Mouse (Mus musculus) midbrain, embryonic 13.5 days (tissue): Measurements from ENCODE around the gene Trmt2b. TPM values are rescaled to one million over a fixed set of nuclear protein-coding genes. Genes with fewer than 3 reads are reported as not detected.
A peak's percentile ranks its signal among the peaks of the same experiment; 100 is the strongest.

Source experiments
- ATAC-seq: fragments of 200-750 bp; cut with Nextera tagmentation; 2 replicates; pipeline ENCODE4 v1.8.0; 2017; ENCODE audit warnings: mild to moderate bottlenecking, moderate TSS enrichment, moderate library complexity
- H3K27ac ChIP-seq: fragments of 300-500 bp; sonication (generic); 2 replicates; pipeline ENCODE4 v1.5.1; 2015; ENCODE audit warnings: inconsistent platforms, mild to moderate bottlenecking, moderate library complexity
- H3K27me3 ChIP-seq: fragments of 300-500 bp; sonication (generic); 2 replicates; pipeline ENCODE4 v1.6.1; 2015; ENCODE audit warnings: mild to moderate bottlenecking, inconsistent platforms
- H3K36me3 ChIP-seq: fragments of 300-500 bp; sonication (generic); 2 replicates; pipeline ENCODE4 v1.6.1; 2015; ENCODE audit warnings: mild to moderate bottlenecking, inconsistent platforms
- H3K4me1 ChIP-seq: fragments of 300-500 bp; sonication (generic); replicated peaks from 2 replicates; pipeline ENCODE4 v1.6.1; 2015; ENCODE audit warnings: inconsistent platforms
- H3K4me2 ChIP-seq: fragments of 300-500 bp; sonication (generic); replicated peaks from 2 replicates; pipeline ENCODE4 v1.6.1; 2015; ENCODE audit warnings: moderate library complexity, mild to moderate bottlenecking, inconsistent platforms
- H3K4me3 ChIP-seq: fragments of 300-500 bp; sonication (generic); replicated peaks from 2 replicates; pipeline ENCODE4 v1.5.1; 2015; ENCODE audit warnings: mild to moderate bottlenecking, inconsistent platforms
- H3K9ac ChIP-seq: fragments of 300-500 bp; sonication (generic); replicated peaks from 2 replicates; pipeline ENCODE4 v1.6.1; 2015; ENCODE audit warnings: mild to moderate bottlenecking, inconsistent platforms
- H3K9me3 ChIP-seq: fragments of 300-500 bp; sonication (generic); 2 replicates; pipeline ENCODE4 v1.6.1; 2016; ENCODE audit warnings: mild to moderate bottlenecking, inconsistent platforms
- WGBS: fragments of 180-500 bp; shearing (Covaris S2); methylation state at CpG from one replicate; pipeline ENCODE4 v1.1.7; 2015; 5-methylcytosine and 5-hydroxymethylcytosine counted together
- polyA plus RNA-seq: library from polyadenylated mRNA; unstranded; fragments of >200 nt; fragmentation: Nextera tagmentation; extraction: Ambion mirVana; gene quantifications from 2 replicates; pipeline ENCODE4 v1.2.1, GENCODE M21; 2015

Trmt2b gene
- polyA plus RNA-seq, 1 experiment from 2014 or later, result 4.5 TPM

DNA sequence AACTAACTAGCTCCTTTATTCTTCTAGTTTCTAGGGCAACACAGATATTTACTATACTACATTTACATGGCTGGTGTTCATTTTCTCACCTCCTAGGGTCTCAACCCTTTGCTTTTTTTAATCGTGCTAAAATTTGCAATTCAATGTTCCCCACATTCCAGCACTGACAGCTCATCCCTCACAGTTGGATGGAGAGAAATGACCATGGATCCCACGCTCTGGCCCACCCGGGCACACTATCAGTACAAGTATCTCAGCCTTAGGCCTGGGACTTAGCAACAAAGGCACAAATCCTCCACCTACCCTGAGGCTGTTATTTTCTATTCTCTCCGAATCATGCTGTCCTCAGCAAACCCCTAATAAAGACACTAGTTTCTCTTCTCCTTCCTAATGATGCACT is 9.0 kb upstream of the Trmt2b start:
- H3K4me1 ChIP-seq, result no peaks in the 10 kb centered on the region
- no peak overlapping the region for H3K9ac ChIP-seq
- peaks cover 8% of the 10 kb centered on the region; the same call in 1 of the 2 replicates for H3K27me3 ChIP-seq
- no peaks in the 10 kb centered on the region for H3K9me3 ChIP-seq
- ATAC-seq, result 0 out of 2 replicates have a peak, but pooled peaks have one; percentile 34
- no peak overlapping the region for H3K4me2 ChIP-seq
- H3K36me3 ChIP-seq, result no peaks in the 10 kb centered on the region
- no peak overlapping the region for H3K4me3 ChIP-seq
- H3K27ac ChIP-seq, result no peak overlapping the region
- 43% methylated on average over 4 of the region's 4 CpGs for WGBS

DNA sequence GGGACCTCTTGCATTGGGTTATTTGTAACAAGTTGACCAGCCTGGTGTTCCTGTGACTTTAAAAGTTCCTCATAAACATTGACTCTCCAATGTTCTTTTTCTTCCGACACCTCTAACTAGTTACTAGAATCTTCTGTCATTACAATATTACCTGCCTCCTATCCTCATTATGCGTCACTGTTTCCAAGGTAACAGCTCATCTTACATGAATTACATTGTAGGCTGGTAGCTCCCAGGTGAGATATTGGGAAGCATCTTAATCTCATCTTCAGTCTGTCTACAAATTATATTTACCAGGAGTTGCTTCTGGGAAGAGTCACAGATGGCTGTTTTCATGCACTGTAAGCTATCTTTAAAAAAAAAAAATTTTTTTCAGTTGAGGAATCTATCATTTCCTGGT is 8.3 kb upstream of the Trmt2b start:
- peaks cover 6% of the 10 kb centered on the region; the same call in 1 of the 2 replicates for H3K27me3 ChIP-seq
- no peak for ATAC-seq
- H3K9ac ChIP-seq, result no peak overlapping the region
- no peak overlapping the region for H3K4me3 ChIP-seq
- H3K36me3 ChIP-seq, result no peaks in the 10 kb centered on the region
- no peaks in the 10 kb centered on the region for H3K4me1 ChIP-seq
- 85% methylated on average over 2 of the region's 2 CpGs for WGBS
- no peak overlapping the region for H3K4me2 ChIP-seq
- H3K9me3 ChIP-seq, result no peaks in the 10 kb centered on the region
- no peak overlapping the region for H3K27ac ChIP-seq

DNA sequence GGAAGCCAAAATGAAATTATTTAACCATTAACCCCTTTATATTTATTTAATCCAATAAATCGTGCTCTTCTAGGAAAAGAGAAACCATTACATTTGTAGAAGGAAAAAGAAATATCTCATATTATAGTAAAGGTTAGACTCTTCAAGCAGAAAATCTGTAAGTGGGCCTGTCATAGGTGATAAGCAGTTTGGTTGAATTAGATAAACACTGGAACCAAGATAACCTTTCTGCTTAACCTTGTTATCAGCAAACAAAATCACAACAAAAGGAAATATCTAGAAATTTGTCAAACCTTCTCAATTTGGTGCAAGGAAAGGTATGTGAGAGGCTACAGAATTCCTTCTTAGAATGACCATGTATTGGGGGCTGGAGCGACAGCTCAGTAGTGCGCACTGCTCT is 3.7 kb upstream of the Trmt2b start:
- no peak for ATAC-seq
- no peak overlapping the region for H3K9ac ChIP-seq
- H3K4me2 ChIP-seq, result no peak overlapping the region
- no peak overlapping the region for H3K27ac ChIP-seq
- WGBS, result 82% methylated on average over 3 of the region's 3 CpGs
- H3K4me1 ChIP-seq, result 0 out of 2 replicates have a peak, but pooled peaks cover 3% of the 10 kb centered on the region
- H3K4me3 ChIP-seq, result no peak overlapping the region
- no peaks in the 10 kb centered on the region for H3K36me3 ChIP-seq
- no peaks in the 10 kb centered on the region; the same call in 1 of the 2 replicates for H3K27me3 ChIP-seq
- no peaks in the 10 kb centered on the region for H3K9me3 ChIP-seq

- H3K9me3 ChIP-seq, result no peaks in the 10 kb centered on the region
- 0 out of 2 replicates have a peak overlapping the region, but pooled peaks have one; percentile 53 for H3K4me2 ChIP-seq
- no peak overlapping the region for H3K9ac ChIP-seq
- H3K27ac ChIP-seq, result no peak overlapping the region
- H3K27me3 ChIP-seq, result no peaks in the 10 kb centered on the region; the same call in 1 of the 2 replicates
- peak; percentile 41; the same call in 1 of the 2 replicates for ATAC-seq
- H3K4me1 ChIP-seq, result 0 out of 2 replicates have a peak, but pooled peaks cover 3% of the 10 kb centered on the region
- H3K36me3 ChIP-seq, result no peaks in the 10 kb centered on the region
- WGBS, result 36% methylated on average over 6 of the region's 6 CpGs
- H3K4me3 ChIP-seq, result no peak overlapping the region
Observed at GRCm38 (mm10) chrX:134275715-134276114, 1.1 kb downstream of the Trmt2b start.

- Histone ChIP-seq H3K36me3 (no peaks in the 10 kb centered on the region), H3K9me3 (no peaks in the 10 kb centered on the region), H3K27me3 (peaks cover 5% of the 10 kb centered on the region; the same call in 1 of the 2 replicates), H3K4me2 (no peak overlapping the region), H3K9ac (no peak overlapping the region), H3K27ac (no peak overlapping the region), H3K4me3 (no peak overlapping the region), H3K4me1 (no peaks in the 10 kb centered on the region)
- 74% methylated on average over 11 of the region's 11 CpGs for WGBS
- ATAC-seq, result 0 out of 2 replicates have a peak, but pooled peaks have one; percentile 34
Observed at GRCm38 (mm10) chrX:134262129-134262528, 14.7 kb downstream of the Trmt2b start.

DNA sequence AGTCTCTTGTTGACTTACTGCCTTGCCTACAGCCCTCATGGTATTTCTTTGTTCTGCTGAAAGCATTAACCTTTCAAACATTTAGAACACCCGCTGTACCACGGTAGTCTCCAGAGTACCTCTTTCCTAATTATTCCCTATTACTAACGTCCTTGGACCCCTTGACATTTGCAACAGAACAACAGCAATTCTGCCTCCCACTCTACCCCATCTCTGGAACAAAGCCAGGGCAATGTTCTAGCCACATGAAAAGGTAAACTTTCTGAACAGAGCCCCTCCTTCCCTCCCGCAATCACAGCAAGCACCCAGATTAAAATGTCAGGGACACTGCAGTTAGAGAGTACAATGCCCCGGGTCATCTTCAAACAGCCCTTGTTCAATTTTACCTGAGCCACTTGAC is 15.6 kb downstream of the Trmt2b start:
- no peaks in the 10 kb centered on the region for H3K36me3 ChIP-seq
- WGBS, result 44% methylated on average over 5 of the region's 5 CpGs

GRCm38 (mm10) chrX:134248202-134248601 is 28.6 kb downstream of the Trmt2b start:
- no peak overlapping the region for H3K27ac ChIP-seq
- H3K9me3 ChIP-seq, result no peaks in the 10 kb centered on the region
- no peaks in the 10 kb centered on the region for H3K4me1 ChIP-seq
- no peak for ATAC-seq
- H3K36me3 ChIP-seq, result no peaks in the 10 kb centered on the region
- no peak overlapping the region for H3K9ac ChIP-seq
- H3K4me3 ChIP-seq, result no peak overlapping the region
- H3K27me3 ChIP-seq, result no peaks in the 10 kb centered on the region
- WGBS, result 59% methylated on average over 2 of the region's 2 CpGs
- H3K4me2 ChIP-seq, result no peak overlapping the region

More for the DNA sequence above, 15.6 kb downstream of the Trmt2b start:
- no peak overlapping the region for H3K4me2 ChIP-seq
- no peak overlapping the region for H3K9ac ChIP-seq
- peaks cover 5% of the 10 kb centered on the region; the same call in 1 of the 2 replicates for H3K27me3 ChIP-seq
- H3K4me1 ChIP-seq, result no peaks in the 10 kb centered on the region
- H3K9me3 ChIP-seq, result no peaks in the 10 kb centered on the region
- ATAC-seq, result no peak
- H3K4me3 ChIP-seq, result no peak overlapping the region
- H3K27ac ChIP-seq, result no peak overlapping the region

- ATAC-seq, result no peak
- Histone ChIP-seq H3K4me2 (no peak overlapping the region), H3K9ac (no peak overlapping the region), H3K4me3 (no peak overlapping the region), H3K36me3 (no peaks in the 10 kb centered on the region), H3K9me3 (no peaks in the 10 kb centered on the region), H3K27ac (no peak overlapping the region), H3K4me1 (no peaks in the 10 kb centered on the region), H3K27me3 (no peaks in the 10 kb centered on the region)
- 96% methylated on average over 10 of the region's 10 CpGs for WGBS
Observed at GRCm38 (mm10) chrX:134245946-134246345, 30.8 kb downstream of the Trmt2b start.

DNA sequence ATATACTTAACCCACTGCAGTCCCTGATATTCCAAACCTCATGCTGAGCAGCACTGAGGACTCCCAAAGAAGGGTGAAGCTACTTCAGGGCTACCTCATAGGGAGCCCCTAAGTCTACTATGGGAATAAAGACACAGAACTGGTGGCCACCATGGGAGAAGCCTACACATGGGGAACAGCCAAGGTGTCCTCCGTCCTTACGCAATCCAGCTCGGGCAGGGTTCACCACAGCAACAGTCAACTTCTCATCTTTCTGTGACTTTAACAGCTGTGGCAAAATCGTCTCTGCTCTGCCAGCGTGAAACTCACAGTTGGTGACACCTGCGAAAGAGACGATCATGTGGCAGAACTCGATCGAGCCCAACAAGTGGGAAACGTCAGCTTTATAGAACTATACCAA is 38.5 kb downstream of the Trmt2b start:
- Histone ChIP-seq H3K36me3 (no peaks in the 10 kb centered on the region), H3K9me3 (no peaks in the 10 kb centered on the region), H3K4me2 (no peak overlapping the region), H3K9ac (no peak overlapping the region), H3K27ac (no peak overlapping the region), H3K27me3 (no peaks in the 10 kb centered on the region), H3K4me3 (no peak overlapping the region), H3K4me1 (no peaks in the 10 kb centered on the region)
- 96% methylated on average over 10 of the region's 10 CpGs for WGBS
- ATAC-seq, result no peak

- Histone ChIP-seq H3K9me3 (no peaks in the 10 kb centered on the region), H3K4me3 (no peak overlapping the region), H3K27ac (no peak overlapping the region), H3K36me3 (no peaks in the 10 kb centered on the region), H3K4me2 (no peak overlapping the region), H3K9ac (no peak overlapping the region), H3K4me1 (no peaks in the 10 kb centered on the region), H3K27me3 (no peaks in the 10 kb centered on the region)
- 88% methylated on average over 1 of the region's 1 CpGs for WGBS
- no peak for ATAC-seq
Observed at GRCm38 (mm10) chrX:134233048-134233447, 43.7 kb downstream of the Trmt2b start.

DNA sequence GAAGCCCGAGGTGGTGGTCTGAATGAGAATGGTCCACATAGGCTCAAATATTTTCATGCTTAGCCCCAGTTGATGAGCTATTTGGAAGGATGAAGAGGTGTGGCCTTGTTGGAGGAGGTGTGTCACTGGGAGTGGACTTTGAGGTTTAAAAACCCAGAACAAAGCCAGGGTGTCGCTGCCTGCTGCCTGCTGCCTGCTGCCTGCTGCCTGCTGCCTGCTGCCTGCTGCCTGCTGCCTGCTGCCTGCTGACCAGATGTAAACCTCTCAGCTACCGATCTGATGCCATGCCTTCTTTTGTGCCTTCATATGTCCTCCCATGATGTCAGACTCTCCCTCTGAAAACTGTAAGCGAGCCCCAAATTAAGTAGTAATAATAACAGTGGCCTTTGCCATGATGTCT is 54.9 kb downstream of the Trmt2b start, which contains the start of gene Nox1:
Nox1 (minus strand) TSS at position 101 of the 400 bp plus-strand sequence.
- no peak for ATAC-seq
- Histone ChIP-seq H3K4me2 (no peak within 1 kb of the TSS), H3K27me3 (no peaks in the 10 kb centered on the region), H3K27ac (no peak within 1 kb of the TSS), H3K4me1 (no peaks in the 10 kb centered on the region), H3K4me3 (no peak within 1 kb of the TSS), H3K36me3 (no peaks in the 10 kb centered on the region), H3K9ac (no peak within 1 kb of the TSS), H3K9me3 (no peaks in the 10 kb centered on the region)
- WGBS, result 54% methylated on average over 4 of the region's 4 CpGs

- H3K9me3 ChIP-seq, result no peaks in the 10 kb centered on the region
- 83% methylated on average over 3 of the region's 3 CpGs for WGBS
Observed at GRCm38 (mm10) chrX:134220618-134221017, 56.2 kb downstream of the Trmt2b start.

DNA sequence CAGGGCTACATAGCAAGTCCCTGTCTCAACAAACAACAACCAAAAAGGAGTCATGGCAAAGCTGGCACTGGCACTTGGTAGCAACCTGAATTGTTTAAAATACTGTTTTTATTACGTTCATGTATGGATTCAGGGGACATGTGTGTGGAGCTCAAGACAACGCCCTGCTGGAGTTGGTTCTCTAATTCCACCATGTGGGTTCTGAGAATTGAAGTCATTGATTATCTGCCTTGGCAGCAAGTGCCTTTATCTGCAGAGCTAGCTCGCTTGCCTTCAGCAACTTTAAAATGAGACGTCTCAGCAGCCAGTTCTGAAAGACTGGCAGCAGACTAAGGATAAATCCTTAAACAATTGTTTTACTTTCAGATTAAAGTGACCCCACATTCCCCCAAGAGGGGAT is 58.6 kb downstream of the Trmt2b start:
- no peak for ATAC-seq
- no peak overlapping the region for H3K9ac ChIP-seq
- no peaks in the 10 kb centered on the region for H3K4me1 ChIP-seq
- WGBS, result 48% methylated on average over 4 of the region's 4 CpGs
- no peaks in the 10 kb centered on the region for H3K9me3 ChIP-seq
- H3K27ac ChIP-seq, result no peak overlapping the region
- H3K4me3 ChIP-seq, result no peak overlapping the region
- H3K27me3 ChIP-seq, result no peaks in the 10 kb centered on the region
- H3K4me2 ChIP-seq, result no peak overlapping the region
- H3K36me3 ChIP-seq, result no peaks in the 10 kb centered on the region

More at GRCm38 (mm10) chrX:134220618-134221017, 56.2 kb downstream of the Trmt2b start:
- Histone ChIP-seq H3K4me3 (no peak overlapping the region), H3K36me3 (no peaks in the 10 kb centered on the region), H3K9ac (no peak overlapping the region), H3K27ac (no peak overlapping the region), H3K27me3 (no peaks in the 10 kb centered on the region), H3K4me1 (no peaks in the 10 kb centered on the region), H3K4me2 (no peak overlapping the region)
- no peak for ATAC-seq
